Mouse (Mus musculus): ENCODE data around the gene Imp3. TPM values are rescaled to one million over a fixed set of nuclear protein-coding genes. Genes with fewer than 3 reads are reported as not detected.
"Not testable (repeated sequence)": the region's sequence is repeated elsewhere in the genome, so short reads cannot be mapped to it uniquely, and the experiment has no call there.

Imp3 gene
- polyA plus RNA-seq, 1 experiment from 2014 or later, result 74.3 TPM

DNA sequence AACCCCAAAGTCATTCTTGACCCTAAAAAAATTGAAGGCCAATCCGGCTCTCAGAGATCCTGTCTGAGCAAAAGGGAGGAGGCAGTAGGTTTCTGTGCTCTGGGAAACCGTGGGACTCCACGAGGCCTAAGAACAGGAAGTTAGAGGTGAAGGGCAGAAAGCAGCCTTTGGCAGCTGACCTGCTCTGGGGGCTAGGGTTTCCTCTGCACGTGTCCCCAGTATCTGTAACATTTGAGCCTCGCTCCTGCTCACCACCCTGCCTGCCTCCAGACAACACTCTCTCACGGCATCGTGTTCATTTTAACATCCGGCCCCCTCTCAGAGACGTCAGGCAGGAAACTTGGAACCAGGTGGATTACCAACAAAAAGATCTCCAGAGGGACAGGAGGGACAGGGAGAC lies 36.7 kb upstream of the Imp3 start:
- ATAC-seq (ENCODE audit: insufficient number of reproducible peaks, insufficient read depth, low FRiP score, low TSS enrichment), result no peak
- Histone ChIP-seq H3K4me3 (no peak overlapping the region), H3K4me2 (replicated peaks) (no peak overlapping the region), H3K4me1 (peaks cover 9% of the 10 kb centered on the region), H3K9me3 (no peaks in the 10 kb centered on the region), H3K27me3 (no peaks in the 10 kb centered on the region), H3K9ac (no peak overlapping the region), H3K27ac (no peak overlapping the region), H3K36me3 (no peaks in the 10 kb centered on the region)
- WGBS, result 25% methylated on average over 9 of the region's 9 CpGs

DNA sequence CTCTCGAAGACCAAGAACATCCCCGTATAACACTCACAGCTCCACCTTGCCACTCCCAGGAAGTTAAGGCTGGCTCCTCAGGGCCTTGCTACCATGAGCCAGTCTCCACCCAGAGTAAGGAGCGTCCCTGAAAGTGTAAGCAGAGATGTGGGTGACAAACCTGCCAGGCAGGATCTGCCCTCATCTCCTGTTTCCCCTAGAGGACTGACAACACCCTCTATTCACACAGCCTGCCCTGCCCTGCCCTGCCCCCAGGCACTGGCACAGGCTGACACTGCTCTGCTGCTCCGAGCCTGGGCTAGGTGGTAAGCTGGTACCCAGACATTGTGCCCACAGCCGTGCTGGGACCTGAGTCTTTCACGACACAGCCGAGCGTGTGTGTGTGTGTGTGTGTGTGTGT lies 36.1 kb upstream of the Imp3 start:
- Histone ChIP-seq H3K27me3 (no peaks in the 10 kb centered on the region), H3K27ac (no peak overlapping the region), H3K4me2 (replicated peaks) (no peak overlapping the region), H3K4me3 (no peak overlapping the region), H3K4me1 (peaks cover 9% of the 10 kb centered on the region), H3K36me3 (no peaks in the 10 kb centered on the region), H3K9me3 (no peaks in the 10 kb centered on the region), H3K9ac (no peak overlapping the region)
- ATAC-seq (ENCODE audit: insufficient number of reproducible peaks, insufficient read depth, low FRiP score, low TSS enrichment), result peak; percentile 48; the same call in 1 of the 2 replicates
- 46% methylated on average over 8 of the region's 8 CpGs for WGBS

GRCm38 (mm10) chr9:56903662-56904061 lies 33.6 kb upstream of the Imp3 start:
- H3K4me3 ChIP-seq, result no peak overlapping the region
- H3K4me1 ChIP-seq, result peaks cover 9% of the 10 kb centered on the region
- no peaks in the 10 kb centered on the region for H3K9me3 ChIP-seq
- WGBS, result 89% methylated on average over 3 of the region's 3 CpGs
- H3K27me3 ChIP-seq, result no peaks in the 10 kb centered on the region
- no peak overlapping the region for H3K27ac ChIP-seq
- no peak for ATAC-seq (ENCODE audit: insufficient number of reproducible peaks, insufficient read depth, low FRiP score, low TSS enrichment)
- no peak overlapping the region for H3K9ac ChIP-seq
- no peaks in the 10 kb centered on the region for H3K36me3 ChIP-seq
- no peak overlapping the region for H3K4me2 ChIP-seq (replicated peaks)

GRCm38 (mm10) chr9:56907549-56907948 lies 29.7 kb upstream of the Imp3 start:
- no peaks in the 10 kb centered on the region for H3K27me3 ChIP-seq
- no peak overlapping the region for H3K27ac ChIP-seq
- H3K4me3 ChIP-seq, result no peak overlapping the region
- no peaks in the 10 kb centered on the region for H3K9me3 ChIP-seq
- H3K36me3 ChIP-seq, result no peaks in the 10 kb centered on the region
- WGBS, result 86% methylated on average over 9 of the region's 9 CpGs
- H3K4me1 ChIP-seq, result no peaks in the 10 kb centered on the region
- no peak overlapping the region for H3K9ac ChIP-seq
- H3K4me2 ChIP-seq (replicated peaks), result no peak overlapping the region
- no peak for ATAC-seq (ENCODE audit: insufficient number of reproducible peaks, insufficient read depth, low FRiP score, low TSS enrichment)

- H3K27ac ChIP-seq; H3K4me2 ChIP-seq (replicated peaks); ATAC-seq (ENCODE audit: insufficient number of reproducible peaks, insufficient read depth, low FRiP score, low TSS enrichment); H3K27me3 ChIP-seq; H3K9me3 ChIP-seq; H3K4me1 ChIP-seq; H3K36me3 ChIP-seq; H3K9ac ChIP-seq; H3K4me3 ChIP-seq: not testable (repeated sequence)
- WGBS, result 46% methylated on average over 4 of the region's 4 CpGs
These were observed 27.3 kb upstream of the Imp3 start for GRCm38 (mm10) chr9:56909991-56910390.

DNA sequence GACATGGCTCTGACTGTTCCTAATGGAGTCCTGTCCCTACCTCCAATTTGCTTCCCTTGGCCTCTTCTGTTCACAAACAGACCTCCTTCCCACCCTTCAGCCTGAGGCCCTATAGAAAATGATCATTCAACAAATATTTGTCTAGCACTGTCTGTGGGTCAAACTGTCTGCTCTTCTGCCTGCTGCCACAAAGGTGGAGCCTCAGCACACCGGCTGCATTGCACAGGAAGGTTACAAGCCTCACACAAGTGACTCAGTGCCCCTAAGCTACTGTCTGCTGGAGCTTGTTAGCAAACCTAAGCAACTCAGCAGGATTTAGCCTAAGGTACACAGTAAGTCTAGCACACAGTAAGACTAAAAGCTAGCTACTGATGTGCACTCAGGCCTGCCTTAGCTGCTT lies 26.3 kb upstream of the Imp3 start:
- no peak for ATAC-seq (ENCODE audit: insufficient number of reproducible peaks, insufficient read depth, low FRiP score, low TSS enrichment)
- H3K27me3 ChIP-seq, result no peaks in the 10 kb centered on the region
- no peaks in the 10 kb centered on the region for H3K9me3 ChIP-seq
- H3K4me1 ChIP-seq, result no peaks in the 10 kb centered on the region
- H3K4me2 ChIP-seq (replicated peaks), result no peak overlapping the region
- no peak overlapping the region for H3K4me3 ChIP-seq
- H3K36me3 ChIP-seq, result peaks cover 17% of the 10 kb centered on the region
- H3K27ac ChIP-seq, result no peak overlapping the region
- H3K9ac ChIP-seq, result no peak overlapping the region
- 44% methylated on average over 1 of the region's 1 CpGs for WGBS

GRCm38 (mm10) chr9:56913991-56914390 lies 23.3 kb upstream of the Imp3 start:
- Histone ChIP-seq H3K27ac (no peak overlapping the region), H3K4me2 (replicated peaks) (no peak overlapping the region), H3K27me3 (no peaks in the 10 kb centered on the region), H3K36me3 (peaks cover 45% of the 10 kb centered on the region), H3K4me1 (no peaks in the 10 kb centered on the region), H3K9me3 (no peaks in the 10 kb centered on the region), H3K4me3 (no peak overlapping the region), H3K9ac (no peak overlapping the region)
- 82% methylated on average over 9 of the region's 9 CpGs for WGBS
- no peak for ATAC-seq (ENCODE audit: insufficient number of reproducible peaks, insufficient read depth, low FRiP score, low TSS enrichment)

DNA sequence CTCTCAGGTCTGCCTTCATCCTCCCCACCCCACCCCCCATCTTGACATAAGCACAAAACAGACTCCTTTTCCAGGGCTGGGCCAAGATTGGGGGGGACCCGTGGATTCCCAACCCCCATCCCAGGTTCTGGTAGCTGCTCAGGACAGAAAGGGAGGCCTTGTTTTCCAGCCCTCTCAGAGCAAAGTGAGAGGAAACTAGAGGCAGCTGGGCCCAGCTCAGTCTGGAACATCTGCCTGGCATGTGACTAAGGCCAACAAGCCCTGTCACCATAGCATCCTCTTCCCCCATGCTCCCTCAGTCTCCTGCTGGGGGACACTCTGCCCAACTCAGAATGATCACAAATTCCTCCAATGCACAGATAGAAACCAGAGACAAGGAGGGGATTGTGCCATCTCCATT lies 22.2 kb upstream of the Imp3 start:
- Histone ChIP-seq H3K27me3 (no peaks in the 10 kb centered on the region), H3K4me1 (no peaks in the 10 kb centered on the region), H3K27ac (no peak overlapping the region), H3K9me3 (no peaks in the 10 kb centered on the region), H3K4me3 (no peak overlapping the region), H3K9ac (no peak overlapping the region), H3K4me2 (replicated peaks) (no peak overlapping the region), H3K36me3 (peaks cover 53% of the 10 kb centered on the region)
- ATAC-seq (ENCODE audit: insufficient number of reproducible peaks, insufficient read depth, low FRiP score, low TSS enrichment), result no peak
- WGBS, result 50% methylated on average over 1 of the region's 1 CpGs

- Histone ChIP-seq H3K4me3 (no peak overlapping the region), H3K36me3 (peaks cover 53% of the 10 kb centered on the region), H3K9ac (no peak overlapping the region), H3K4me1 (no peaks in the 10 kb centered on the region), H3K9me3 (no peaks in the 10 kb centered on the region), H3K27ac (no peak overlapping the region), H3K4me2 (replicated peaks) (no peak overlapping the region), H3K27me3 (no peaks in the 10 kb centered on the region)
- WGBS, result 72% methylated on average over 5 of the region's 5 CpGs
- ATAC-seq (ENCODE audit: insufficient number of reproducible peaks, insufficient read depth, low FRiP score, low TSS enrichment), result no peak
These were observed 21.4 kb upstream of the Imp3 start for GRCm38 (mm10) chr9:56915695-56916410.

DNA sequence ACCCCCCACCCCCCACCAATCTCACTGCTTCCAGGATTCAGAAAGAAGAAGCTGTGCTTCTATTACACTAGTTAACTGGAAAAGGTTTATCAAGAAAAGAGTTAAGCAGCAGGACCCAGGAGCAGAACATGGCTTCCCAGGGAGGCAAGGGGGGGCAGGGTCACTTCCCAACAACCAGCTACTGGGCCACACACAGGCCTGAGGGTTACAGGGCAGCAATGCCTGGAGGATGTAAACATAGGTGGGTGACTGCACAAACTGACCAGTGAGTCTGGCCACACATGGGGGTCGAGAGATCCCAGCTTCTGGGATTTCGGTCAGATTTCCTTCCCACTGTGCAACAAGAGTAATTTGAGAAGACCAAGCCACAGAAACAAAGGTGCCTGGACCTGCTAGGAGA lies 20.1 kb upstream of the Imp3 start:
- 49% methylated on average over 2 of the region's 2 CpGs for WGBS
- ATAC-seq (ENCODE audit: insufficient number of reproducible peaks, insufficient read depth, low FRiP score, low TSS enrichment), result no peak
- peaks cover 64% of the 10 kb centered on the region for H3K36me3 ChIP-seq

DNA sequence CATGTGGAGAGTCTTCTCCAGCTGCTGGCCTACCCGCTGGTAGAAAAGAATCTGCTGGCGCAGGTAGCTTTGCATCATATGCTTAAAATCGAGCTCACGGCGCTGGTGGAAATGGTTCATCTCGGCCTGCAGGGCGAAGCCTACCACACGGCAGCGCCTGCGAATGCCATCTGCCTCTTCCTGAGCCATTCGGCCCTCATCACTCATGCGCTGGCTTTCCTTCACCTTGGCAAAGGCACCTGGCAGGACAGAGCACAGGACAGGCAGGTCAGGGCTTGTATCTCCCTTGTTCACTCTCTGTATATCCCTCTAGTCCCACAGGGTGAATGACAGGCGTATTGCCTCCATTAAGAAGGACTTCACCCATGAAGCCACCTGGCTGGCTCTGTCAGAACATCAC lies 18.8 kb upstream of the Imp3 start:
- no peak overlapping the region for H3K4me2 ChIP-seq (replicated peaks)
- no peak overlapping the region for H3K4me3 ChIP-seq
- no peak overlapping the region for H3K27ac ChIP-seq
- no peak overlapping the region for H3K9ac ChIP-seq
- ATAC-seq (ENCODE audit: insufficient number of reproducible peaks, insufficient read depth, low FRiP score, low TSS enrichment), result no peak
- WGBS, result 93% methylated on average over 13 of the region's 13 CpGs
- H3K4me1 ChIP-seq, result peaks cover 6% of the 10 kb centered on the region
- H3K9me3 ChIP-seq, result no peaks in the 10 kb centered on the region
- H3K27me3 ChIP-seq, result no peaks in the 10 kb centered on the region
- H3K36me3 ChIP-seq, result peaks cover 72% of the 10 kb centered on the region

More for the DNA sequence above, 20.1 kb upstream of the Imp3 start:
- no peaks in the 10 kb centered on the region for H3K4me1 ChIP-seq
- H3K9me3 ChIP-seq, result no peaks in the 10 kb centered on the region
- H3K27ac ChIP-seq, result no peak overlapping the region
- no peak overlapping the region for H3K9ac ChIP-seq
- H3K4me2 ChIP-seq (replicated peaks), result no peak overlapping the region
- H3K4me3 ChIP-seq, result no peak overlapping the region
- no peaks in the 10 kb centered on the region for H3K27me3 ChIP-seq

DNA sequence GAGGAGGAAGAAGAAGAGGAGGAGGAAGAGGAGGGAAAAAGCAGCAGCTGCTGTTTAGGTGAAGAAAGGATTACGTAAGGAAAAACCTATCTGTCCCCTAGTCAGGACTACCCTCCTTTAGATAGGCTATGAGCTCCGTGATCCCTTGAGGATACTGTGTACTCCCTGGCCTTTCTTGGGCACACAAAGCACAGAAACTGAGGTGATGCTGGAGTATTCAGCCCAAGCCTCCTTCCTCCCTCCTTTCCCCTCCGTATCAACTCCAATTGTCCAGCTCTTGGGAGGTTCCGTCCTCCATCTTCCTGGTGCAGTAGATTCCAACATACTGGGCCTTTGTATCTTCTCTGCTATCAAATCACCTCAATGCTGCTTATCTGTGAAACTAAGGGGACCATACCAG lies 14.5 kb upstream of the Imp3 start:
- Histone ChIP-seq H3K36me3 (peaks cover 42% of the 10 kb centered on the region), H3K27ac (no peak overlapping the region), H3K4me2 (replicated peaks) (peak overlapping the region; percentile 85; the same call in 1 of the 2 replicates), H3K4me1 (peaks cover 37% of the 10 kb centered on the region), H3K27me3 (no peaks in the 10 kb centered on the region), H3K9ac (no peak overlapping the region; the same call in 1 of the 2 replicates), H3K4me3 (no peak overlapping the region), H3K9me3 (no peaks in the 10 kb centered on the region)
- no peak for ATAC-seq (ENCODE audit: insufficient number of reproducible peaks, insufficient read depth, low FRiP score, low TSS enrichment)
- WGBS, result 91% methylated on average over 4 of the region's 4 CpGs
